Mouse (Mus musculus) forebrain, embryonic 11.5 days (tissue): ENCODE results near the gene Arfrp1. TPM values are rescaled to one million over a fixed set of nuclear protein-coding genes. Genes with fewer than 3 reads are reported as not detected.

ENCODE experiments used
- polyA plus RNA-seq: library from polyadenylated mRNA; unstranded; fragments of >200 nt; fragmentation: Nextera tagmentation; extraction: Ambion mirVana; gene quantifications from 2 replicates; pipeline ENCODE4 v1.2.1, GENCODE M21; 2014

The Arfrp1 gene
- polyA plus RNA-seq, 1 experiment from 2014 or later: 64.5 TPM

Other genes with a start within 250 kb of the Arfrp1 start
- 13.6 and 13.9 TPM in 2 replicates for gene Kcnq2, start 230.1 kb downstream of the Arfrp1 start, polyA plus RNA-seq
- 0.47 and 0.55 TPM in 2 replicates for gene Eef1a2, start 208.4 kb downstream of the Arfrp1 start, polyA plus RNA-seq
- 443 and 478 TPM in 2 replicates for gene Ppdpf, start 178.2 kb downstream of the Arfrp1 start, polyA plus RNA-seq
- gene Ptk6, start 162.6 kb downstream of the Arfrp1 start, polyA plus RNA-seq: not detected in 2 replicates
- 0.12 TPM in 1 of 2 replicates, not detected in the other for gene Srms, start 152.2 kb downstream of the Arfrp1 start, polyA plus RNA-seq
- 0.24 TPM in 1 of 2 replicates, not detected in the other for gene Fndc11, start 145.4 kb downstream of the Arfrp1 start, polyA plus RNA-seq
- gene Helz2, start 123.4 kb downstream of the Arfrp1 start, polyA plus RNA-seq: 0.68 and 0.90 TPM in 2 replicates
- 21.7 and 22.9 TPM in 2 replicates for gene Gmeb2, start 77.4 kb downstream of the Arfrp1 start, polyA plus RNA-seq
- 212 and 228 TPM in 2 replicates for gene Stmn3, start 50.9 kb downstream of the Arfrp1 start, polyA plus RNA-seq
- 66.5 and 68.3 TPM in 2 replicates for gene Rtel1, start 45.7 kb downstream of the Arfrp1 start, polyA plus RNA-seq
- 52.3 and 54.7 TPM in 2 replicates for gene Zgpat, start 476 bp downstream of the Arfrp1 start, polyA plus RNA-seq
- 26.2 and 32.7 TPM in 2 replicates for gene Lime1, start 14.7 kb upstream of the Arfrp1 start, polyA plus RNA-seq
- 14.2 and 16.1 TPM in 2 replicates for gene Zbtb46, start 94.0 kb upstream of the Arfrp1 start, polyA plus RNA-seq
- 0.15 TPM in 1 of 2 replicates, not detected in the other for gene Abhd16b, start 127.8 kb upstream of the Arfrp1 start, polyA plus RNA-seq
- 143 and 148 TPM in 2 replicates for gene Tpd52l2, start 131.7 kb upstream of the Arfrp1 start, polyA plus RNA-seq
- gene Dnajc5, start 155.1 kb upstream of the Arfrp1 start, polyA plus RNA-seq: 103 and 104 TPM in 2 replicates
- 51.0 and 51.5 TPM in 2 replicates for gene Uckl1, start 219.5 kb upstream of the Arfrp1 start, polyA plus RNA-seq
- 76.5 and 82.4 TPM in 2 replicates for gene Prpf6, start 226.5 kb upstream of the Arfrp1 start, polyA plus RNA-seq
- 53.7 and 60.7 TPM in 2 replicates for gene Zfp512b, start 227.4 kb upstream of the Arfrp1 start, polyA plus RNA-seq
- gene Samd10, start 233.8 kb upstream of the Arfrp1 start, polyA plus RNA-seq: 52.0 and 58.5 TPM in 2 replicates